Mouse (Mus musculus) cerebellum, adult 11-12 months (tissue): Measurements from ENCODE around the gene Gm21083.
"Not testable (repeated sequence)": the region's sequence is repeated elsewhere in the genome, so short reads cannot be mapped to it uniquely, and the experiment has no call there.

ENCODE experiments used
- DNase-seq: peaks from one replicate; pipeline ENCODE4 v3.0.0; 2022

Gene Gm21083

GRCm38 (mm10) chr5:15630068-15630467, 52.9 kb downstream of the Gm21083 start:
- not testable (repeated sequence) for DNase-seq
